In genomic region chr14:77509924-77510323, GRCm38 (mm10) we compare ENCODE assay signal across 22 mouse cellular contexts.
A peak's percentile ranks its signal among the peaks of the same experiment; 100 is the strongest.
DNase-seq lines count a peak whose midpoint lies in the region; TF ChIP-seq lines count a peak whose summit lies in the region.
"Had no signal": no experiment of that assay in that cellular context is flagged by ENCODE, and none has a peak within 500 bp of the region (broad histone marks: within the 10 kb centered on the region; RNA-seq: fewer than 3 reads in every experiment).

No protein-coding gene starts in this region.

- H3K4me3 ChIP-seq in myocyte, result no peak overlapping the region
- H3K4me3 ChIP-seq: embryonic facial prominence, embryonic 12.5 days; embryonic facial prominence, embryonic 15.5 days; heart, adult 2 months; heart, embryonic 10.5 days; hindbrain, embryonic 12.5 days; hindbrain, embryonic 15.5 days had no signal

- H3K27me3 ChIP-seq in myocyte (ENCODE audit: control insufficient read depth, insufficient read depth, insufficient read length), result no peaks in the 10 kb centered on the region
- H3K27me3 ChIP-seq: CH12.LX; embryonic facial prominence, embryonic 12.5 days; embryonic facial prominence, embryonic 15.5 days; hindbrain, embryonic 12.5 days; hindbrain, embryonic 15.5 days had no signal

- DNase-seq in frontal cortex, adult 2 months (ENCODE audit: extremely low spot score in 1 of 2, low spot score in 1 of 2), result peak; percentile 17 to 26
- no peak for DNase-seq in frontal cortex, postnatal 14 days (ENCODE audit: low spot score in 2 of 2)
- peak; percentile 21 for DNase-seq in right cerebral cortex, postnatal 25 days
- no peak for DNase-seq in right cerebral cortex, postnatal 36 days (ENCODE audit: low spot score in 2 of 2)
- no peak for DNase-seq in kidney, adult 11 months
- DNase-seq in cerebellum, adult 8-10 months, result no peak
- DNase-seq: adrenal gland, adult 8-10 months; adrenal gland, postnatal 25 days; B cell, adult 2 months; cerebellum, adult 18-20 months; cerebellum, adult 9-11 months; cerebellum, postnatal 25 days; forebrain, postnatal 0 days; gastrocnemius, postnatal 25 days; heart, adult 2 months had no signal

- no peak overlapping the region for H3K4me2 ChIP-seq in myocyte (ENCODE audit: low read depth)
- H3K4me2 ChIP-seq: embryonic facial prominence, embryonic 12.5 days; embryonic facial prominence, embryonic 15.5 days; hindbrain, embryonic 12.5 days; hindbrain, embryonic 15.5 days had no signal

- no peak overlapping the region for H3ac ChIP-seq in myocyte (ENCODE audit: control insufficient read depth, insufficient read length)

- H3K79me2 ChIP-seq in myocyte (ENCODE audit: control insufficient read depth, insufficient read depth), result no peaks in the 10 kb centered on the region

- no peaks in the 10 kb centered on the region for H3K36me3 ChIP-seq in myocyte (ENCODE audit: control insufficient read depth, insufficient read depth)
- H3K36me3 ChIP-seq: embryonic facial prominence, embryonic 12.5 days; embryonic facial prominence, embryonic 15.5 days; hindbrain, embryonic 15.5 days had no signal

- TF ChIP-seq POLR2A in myocyte (IDR thresholded peaks at IDR 0.05; ENCODE audit: insufficient read length, low read depth), result no peak

TF ChIP-seq in myocyte, 11 proteins besides CTCF, POLR2A, EP300 and RAD21:
- TF ChIP-seq MYOG (IDR thresholded peaks at IDR 0.05; ENCODE audit: control insufficient read depth in 1 of 3, insufficient read depth in 1 of 3, insufficient read length in 2 of 3, low read depth in 2 of 3), result peak in 2 of 3 experiments; percentile 24 to 53
- peak; percentile 8 for TF ChIP-seq TCF12 (IDR thresholded peaks at IDR 0.05; ENCODE audit: insufficient read depth, poor library complexity, severe bottlenecking)
- TF ChIP-seq SRF (IDR thresholded peaks at IDR 0.05; ENCODE audit: control insufficient read depth, insufficient read length, low read depth), result no peak
- TF ChIP-seq CEBPB (IDR thresholded peaks at IDR 0.05; ENCODE audit: insufficient read depth, poor library complexity, severe bottlenecking), result no peak
- no peak for TF ChIP-seq MAX (IDR thresholded peaks at IDR 0.05; ENCODE audit: low read depth)
- TF ChIP-seq MYOD1 (IDR thresholded peaks at IDR 0.05; ENCODE audit: control insufficient read depth in 1 of 3, insufficient read length in 2 of 3, low read depth in 2 of 3), result peak in 1 of 3 experiments; percentile 53
- no peak for TF ChIP-seq USF1 (IDR thresholded peaks at IDR 0.05; ENCODE audit: low read depth)
- TF ChIP-seq E2F4 (IDR thresholded peaks at IDR 0.05; ENCODE audit: insufficient read depth), result no peak
- TF ChIP-seq REST (IDR thresholded peaks at IDR 0.05; ENCODE audit: insufficient read depth, insufficient read length), result no peak
- TF ChIP-seq TCF3 (IDR thresholded peaks at IDR 0.05; ENCODE audit: insufficient read length, low read depth), result no peak
- TF ChIP-seq POLR2AphosphoS2 (IDR thresholded peaks at IDR 0.05; ENCODE audit: insufficient read length, low read depth), result no peak

Comparison
In these comparisons a context has a peak if more than half of its experiments do, and no peak if none do; other contexts are left out.
1. DNase-seq: peak in frontal cortex, adult 2 months (2 of 2) and right cerebral cortex, postnatal 25 days (single experiment); none in frontal cortex, postnatal 14 days (0 of 2), right cerebral cortex, postnatal 36 days (0 of 2), kidney, adult 11 months (single experiment) and cerebellum, adult 8-10 months (single experiment).